Mouse (Mus musculus): ENCODE measurements at regions not wholly inside any gene's neighbourhood (a gene's known extent, or its start where the extent isn't known, plus 50 kb on each side); places are given as distances from the start of the nearest gene placed in this dataset.

- DNase-seq (ENCODE audit: low spot score in 2 of 2): peak in 1 of 2 experiments; percentile 36
These were observed 432.4 kb upstream of the Gnpda2 start for GRCm38 (mm10) chr5:70024571-70024970.

GRCm38 (mm10) chr5:70011951-70012350, 419.8 kb upstream of the Gnpda2 start:
- no peak for DNase-seq (ENCODE audit: low spot score in 2 of 2)

Data from layer of hippocampus, postnatal 14 days (tissue).